Mouse (Mus musculus) testis, adult 2 months (tissue): ENCODE measurements around the gene Mapkapk2.

Experiments
- CTCF ChIP-seq: fragments of 200-500 bp; IDR thresholded peaks from 2 replicates; pipeline ENCODE4 v1.5.1; 2012; ENCODE audit warnings: low read depth, mild to moderate bottlenecking, inconsistent platforms, low read length, moderate library complexity; ENCODE audit not compliant: control insufficient read depth, insufficient read depth, insufficient replicate concordance
- POLR2A ChIP-seq: fragments of 200-500 bp; IDR thresholded peaks from 2 replicates; pipeline ENCODE4 v1.6.1; 2012; ENCODE audit warnings: low read depth, mild to moderate bottlenecking, inconsistent platforms, low read length, moderate library complexity; ENCODE audit not compliant: control insufficient read depth

DNA sequence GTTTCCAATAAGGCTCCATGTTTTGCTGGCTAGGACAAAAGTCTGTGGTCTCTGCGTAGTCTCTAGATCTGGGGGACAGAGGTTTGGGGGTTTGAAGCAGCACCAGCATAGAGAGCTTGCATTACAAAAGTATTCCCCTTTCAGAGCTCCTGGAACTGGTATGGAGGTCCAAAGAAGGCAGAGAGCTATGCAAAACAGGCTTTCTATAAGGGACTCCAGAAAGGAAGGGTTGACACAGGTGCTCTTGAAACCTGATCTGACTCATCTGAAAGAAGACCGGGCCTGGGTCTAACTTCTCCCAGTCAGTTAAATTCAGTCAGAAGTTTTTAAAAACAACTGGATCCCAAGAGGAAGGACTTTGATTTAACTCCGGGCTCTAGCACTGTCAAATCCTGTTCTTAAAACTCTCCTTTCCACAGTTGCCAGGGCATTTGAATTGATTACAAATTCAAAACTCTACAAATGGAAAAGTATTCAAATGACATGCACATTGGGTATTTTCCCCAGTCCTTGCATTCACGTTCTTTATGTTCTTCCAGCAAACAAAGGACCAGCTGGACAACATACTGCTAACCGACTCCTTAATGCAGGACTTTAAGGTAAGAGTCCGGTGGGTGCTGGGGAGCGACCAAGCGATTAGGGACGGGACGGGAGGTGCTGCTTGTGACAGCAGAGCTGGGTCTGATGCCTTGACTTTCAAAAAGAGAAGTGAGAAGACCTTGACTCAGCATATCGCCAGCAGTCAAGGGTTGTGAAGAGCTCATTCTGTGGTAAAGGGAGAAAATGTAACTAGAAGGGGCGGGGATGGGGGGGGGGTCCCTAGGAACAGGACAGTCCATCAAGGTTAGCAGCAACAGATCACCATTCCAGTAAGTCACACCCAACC lies 77.0 kb downstream of the Mapkapk2 start:
- TF ChIP-seq POLR2A, result no peak
- TF ChIP-seq CTCF, result no peak
